Mouse (Mus musculus) small intestine, adult 2 months (tissue): ENCODE measurements around the gene Kbtbd3. TPM values are rescaled to one million over a fixed set of nuclear protein-coding genes. Genes with fewer than 3 reads are reported as not detected.

ENCODE experiments used
- H3K27ac ChIP-seq: fragments of 200-500 bp; 2 replicates; pipeline ENCODE4 v1.5.1; 2012; ENCODE audit warnings: low read depth, low read length, control low read depth, inconsistent platforms; ENCODE audit not compliant: insufficient read depth
- H3K27me3 ChIP-seq: fragments of 200-500 bp; 2 replicates; pipeline ENCODE4 v1.6.1; 2012; ENCODE audit warnings: mild to moderate bottlenecking, moderate library complexity, low read length, inconsistent platforms; ENCODE audit not compliant: control insufficient read depth, insufficient read depth
- H3K36me3 ChIP-seq: fragments of 200-500 bp; 2 replicates; pipeline ENCODE4 v1.6.1; 2012; ENCODE audit warnings: mild to moderate bottlenecking, low read length, control low read depth, inconsistent platforms; ENCODE audit not compliant: control insufficient read depth, insufficient read depth
- H3K4me1 ChIP-seq: fragments of 200-500 bp; 2 replicates; pipeline ENCODE4 v1.6.1; 2012; ENCODE audit warnings: low read length, inconsistent platforms, mixed read lengths; ENCODE audit not compliant: control insufficient read depth, insufficient read depth, insufficient read length
- H3K4me3 ChIP-seq: fragments of 200-500 bp; 2 replicates; pipeline ENCODE4 v1.5.1; 2012; ENCODE audit warnings: low read depth, mild to moderate bottlenecking, control low read depth, inconsistent platforms, low read length, moderate library complexity
- CTCF ChIP-seq: fragments of 200-500 bp; IDR thresholded peaks from 2 replicates; pipeline ENCODE4 v1.5.1; 2012; ENCODE audit warnings: low read depth, mild to moderate bottlenecking, control low read depth, inconsistent platforms, low read length, moderate library complexity, mixed read lengths; ENCODE audit not compliant: insufficient replicate concordance, insufficient read length; ENCODE audit errors: extremely low read depth
- POLR2A ChIP-seq: fragments of 200-500 bp; IDR thresholded peaks from 2 replicates; pipeline ENCODE4 v1.6.1; 2012; ENCODE audit warnings: low read depth, mild to moderate bottlenecking, control low read depth, inconsistent platforms, low read length, moderate library complexity
- whole genome bisulfite sequencing: fragments of 180-500 bp; shearing (Covaris S2); methylation state at CpG from one replicate; pipeline ENCODE4 v1.1.7; 2018; 5-methylcytosine and 5-hydroxymethylcytosine counted together
- polyA plus RNA-seq: library from polyadenylated mRNA; depleted of rRNA; stranded (reverse); fragments of >200 nt; gene quantifications from 2 replicates; pipeline ENCODE4 v1.2.3, GENCODE M21; 2012; rRNA removed

Gene Kbtbd3
- polyA plus RNA-seq, 1 experiment, result 0.05 TPM

GRCm38 (mm10) chr9:4375828-4376639 is 66.4 kb downstream of the Kbtbd3 start, which contains the start of gene Msantd4:
Msantd4 (plus strand) TSS chr9:4376562.
- 2% methylated on average over 31 of the region's 31 CpGs for WGBS
- H3K27ac ChIP-seq, result peak within 1 kb of the TSS; percentile 66
- H3K27me3 ChIP-seq, result no peaks in the 10 kb centered on the region
- peak within 1 kb of the TSS; percentile 80 for H3K4me3 ChIP-seq
- no peaks in the 10 kb centered on the region for H3K36me3 ChIP-seq
- no peaks in the 10 kb centered on the region for H3K4me1 ChIP-seq
- peak; percentile 18; the same call in 1 of the 2 replicates for TF ChIP-seq CTCF
- TF ChIP-seq POLR2A, result peak; percentile 44; the same call in 1 of the 2 replicates

- TF ChIP-seq POLR2A (peak; percentile 17; the same call in 1 of the 2 replicates), CTCF (no peak)
- H3K36me3 ChIP-seq, result peaks cover 2% of the 10 kb centered on the region; the same call in 1 of the 2 replicates
- WGBS, result under 1% methylated on average over 15 of the region's 15 CpGs
- H3K27me3 ChIP-seq, result no peaks in the 10 kb centered on the region
- H3K4me1 ChIP-seq, result no peaks in the 10 kb centered on the region
- H3K4me3 ChIP-seq, result peak overlapping the region; percentile 80
- peak overlapping the region; percentile 18; the same call in 1 of the 2 replicates for H3K27ac ChIP-seq
Measured at GRCm38 (mm10) chr9:4376640-4377120, 67.0 kb downstream of the Kbtbd3 start.

Other genes with a start within 250 kb of the Kbtbd3 start
- gene Aasdhppt, start 362 bp upstream of the Kbtbd3 start, polyA plus RNA-seq, result 0.43 and 0.80 TPM in 2 replicates
- 0.46 and 0.90 TPM in 2 replicates for gene Msantd4, start 66.7 kb downstream of the Kbtbd3 start, polyA plus RNA-seq